Mouse (Mus musculus) C2C12 (cell line): ENCODE results near the gene Wnt5a. TPM values are rescaled to one million over a fixed set of nuclear protein-coding genes. Genes with fewer than 3 reads are reported as not detected.

Source experiments
- H3K27me3 ChIP-seq: one replicate; pipeline ENCODE4 v1.6.1; 2011; ENCODE audit not compliant: control insufficient read depth, insufficient read depth, insufficient read length
- H3K36me3 ChIP-seq: one replicate; pipeline ENCODE4 v1.6.1; 2011; ENCODE audit not compliant: control insufficient read depth, insufficient read depth
- H3K4me3 ChIP-seq: one replicate; pipeline ENCODE4 v1.5.1; 2011; ENCODE audit warnings: mild to moderate bottlenecking, control low read depth; ENCODE audit not compliant: poor library complexity, insufficient read depth, severe bottlenecking
- H3K79me2 ChIP-seq: one replicate; pipeline ENCODE4 v1.6.1; 2011; ENCODE audit not compliant: control insufficient read depth, insufficient read depth
- H3K79me3 ChIP-seq: one replicate; pipeline ENCODE4 v1.6.1; 2011; ENCODE audit warnings: low read depth, control low read depth
- H3ac ChIP-seq: one replicate; pipeline ENCODE3; 2011; ENCODE audit warnings: low read depth; ENCODE audit not compliant: control insufficient read depth, insufficient read length
- CEBPB ChIP-seq: IDR thresholded peaks from one replicate; pipeline ENCODE4 v1.6.1; 2011; ENCODE audit warnings: low read depth, mild to moderate bottlenecking, control low read depth, moderate library complexity
- CTCF ChIP-seq: IDR thresholded peaks from one replicate; pipeline ENCODE4 v1.5.1; 2011; ENCODE audit not compliant: control insufficient read depth, insufficient read depth, insufficient read length
- FOSL1 ChIP-seq: IDR thresholded peaks from one replicate; pipeline ENCODE4 v1.8.0; 2011; ENCODE audit warnings: mild to moderate bottlenecking, low read length; ENCODE audit not compliant: poor library complexity, insufficient read depth, severe bottlenecking
- MAX ChIP-seq: IDR thresholded peaks from one replicate; pipeline ENCODE4 v1.6.1; 2011; ENCODE audit warnings: mild to moderate bottlenecking, control low read depth
- MYOD1 ChIP-seq: IDR thresholded peaks from one replicate; pipeline ENCODE4 v1.6.1; 2011; ENCODE audit warnings: low read depth; ENCODE audit not compliant: control insufficient read depth, insufficient read length
- MYOG ChIP-seq: IDR thresholded peaks from one replicate; pipeline ENCODE4 v1.6.1; 2011; ENCODE audit not compliant: control insufficient read depth, insufficient read length; ENCODE audit errors: extremely low read depth
- USF1 ChIP-seq: IDR thresholded peaks from one replicate; pipeline ENCODE4 v1.6.1; 2011; ENCODE audit warnings: low read depth, mild to moderate bottlenecking, control low read depth, moderate library complexity
- polyA plus RNA-seq: library from polyadenylated mRNA; unstranded; fragments of >200 nt; fragmentation: generic; extraction: Trizol; gene quantifications from one replicate; pipeline ENCODE4 v1.2.1, GENCODE M21; 2012; ENCODE audit warnings: missing spikeins

Wnt5a gene
- polyA plus RNA-seq, 1 experiment = 0.11 TPM

- Histone ChIP-seq H3K36me3 (no peaks in the 10 kb centered on the region), H3K4me3 (no peak overlapping the region), H3K79me3 (no peaks in the 10 kb centered on the region), H3ac (no peak overlapping the region), H3K79me2 (no peaks in the 10 kb centered on the region), H3K27me3 (peaks cover 28% of the 10 kb centered on the region)
- no peak for TF ChIP-seq USF1
Measured at GRCm38 (mm10) chr14:28507011-28507410, 2.5 kb downstream of the Wnt5a start.

GRCm38 (mm10) chr14:28507471-28507870, 2.9 kb downstream of the Wnt5a start:
- Histone ChIP-seq H3K27me3 (peaks cover 28% of the 10 kb centered on the region), H3ac (no peak overlapping the region), H3K79me3 (no peaks in the 10 kb centered on the region), H3K4me3 (no peak overlapping the region), H3K36me3 (no peaks in the 10 kb centered on the region), H3K79me2 (no peaks in the 10 kb centered on the region)
- no peak for TF ChIP-seq CEBPB
- TF ChIP-seq USF1 = no peak
- TF ChIP-seq FOSL1 = no peak
- TF ChIP-seq MYOG = no peak
- no peak for TF ChIP-seq CTCF
- TF ChIP-seq MAX = no peak
- TF ChIP-seq MYOD1 = no peak

GRCm38 (mm10) chr14:28508288-28509258, 4.0 kb downstream of the Wnt5a start:
- Histone ChIP-seq H3K27me3 (peaks cover 28% of the 10 kb centered on the region), H3ac (no peak overlapping the region), H3K36me3 (no peaks in the 10 kb centered on the region), H3K4me3 (no peak overlapping the region), H3K79me2 (no peaks in the 10 kb centered on the region), H3K79me3 (no peaks in the 10 kb centered on the region)
- TF ChIP-seq MYOD1 (no peak), FOSL1 (no peak), MAX (no peak), USF1 (no peak), CEBPB (no peak), CTCF (no peak), MYOG (no peak)

GRCm38 (mm10) chr14:28509441-28510340, 5.1 kb downstream of the Wnt5a start:
- TF ChIP-seq MYOD1 = no peak
- TF ChIP-seq MAX = no peak
- TF ChIP-seq CTCF = no peak
- no peak for TF ChIP-seq MYOG
- TF ChIP-seq USF1 = no peak
- no peak for TF ChIP-seq CEBPB
- no peak for TF ChIP-seq FOSL1
- peaks cover 18% of the 10 kb centered on the region for H3K27me3 ChIP-seq
- H3ac ChIP-seq = no peak overlapping the region
- no peak overlapping the region for H3K4me3 ChIP-seq
- H3K36me3 ChIP-seq = no peaks in the 10 kb centered on the region
- no peaks in the 10 kb centered on the region for H3K79me3 ChIP-seq
- no peaks in the 10 kb centered on the region for H3K79me2 ChIP-seq

- no peak overlapping the region for H3K4me3 ChIP-seq
- no peaks in the 10 kb centered on the region for H3K79me3 ChIP-seq
- H3K36me3 ChIP-seq = no peaks in the 10 kb centered on the region
- H3ac ChIP-seq = no peak overlapping the region
- TF ChIP-seq FOSL1 = no peak
- no peak for TF ChIP-seq MYOG
- TF ChIP-seq CTCF = no peak
- no peak for TF ChIP-seq MAX
- TF ChIP-seq CEBPB = no peak
- no peak for TF ChIP-seq USF1
- no peak for TF ChIP-seq MYOD1
- peaks cover 10% of the 10 kb centered on the region for H3K27me3 ChIP-seq
- H3K79me2 ChIP-seq = no peaks in the 10 kb centered on the region
Measured at GRCm38 (mm10) chr14:28510341-28511028, 5.9 kb downstream of the Wnt5a start.
